Mouse (Mus musculus): ENCODE results near the gene 1700019D03Rik. TPM values are rescaled to one million over a fixed set of nuclear protein-coding genes. Genes with fewer than 3 reads are reported as not detected.

The 1700019D03Rik gene
- polyA plus RNA-seq, 1 experiment from 2014 or later = 2.8 TPM

Other genes with a start within 250 kb of the 1700019D03Rik start
- gene Inpp1, start 202.5 kb downstream of the 1700019D03Rik start, polyA plus RNA-seq (2014; fragmentation: Nextera tagmentation; extraction: Ambion mirVana) = 10.4 and 13.8 TPM in 2 replicates
- 21.9 and 24.1 TPM in 2 replicates for gene Hibch, start 175.2 kb downstream of the 1700019D03Rik start, polyA plus RNA-seq (2014; fragmentation: Nextera tagmentation; extraction: Ambion mirVana)
- 0.09 and 0.24 TPM in 2 replicates for gene Mstn, start 41.5 kb upstream of the 1700019D03Rik start, polyA plus RNA-seq (2014; fragmentation: Nextera tagmentation; extraction: Ambion mirVana)
- gene 1700019A02Rik, start 167.5 kb upstream of the 1700019D03Rik start, polyA plus RNA-seq (2014; fragmentation: Nextera tagmentation; extraction: Ambion mirVana) = not detected in 2 replicates